Mouse (Mus musculus): ENCODE results near the gene Ofcc1. TPM values are rescaled to one million over a fixed set of nuclear protein-coding genes. Genes with fewer than 3 reads are reported as not detected.

Ofcc1 gene
- polyA plus RNA-seq, 2 experiments, result 0.08 TPM; not detected in 1

DNA sequence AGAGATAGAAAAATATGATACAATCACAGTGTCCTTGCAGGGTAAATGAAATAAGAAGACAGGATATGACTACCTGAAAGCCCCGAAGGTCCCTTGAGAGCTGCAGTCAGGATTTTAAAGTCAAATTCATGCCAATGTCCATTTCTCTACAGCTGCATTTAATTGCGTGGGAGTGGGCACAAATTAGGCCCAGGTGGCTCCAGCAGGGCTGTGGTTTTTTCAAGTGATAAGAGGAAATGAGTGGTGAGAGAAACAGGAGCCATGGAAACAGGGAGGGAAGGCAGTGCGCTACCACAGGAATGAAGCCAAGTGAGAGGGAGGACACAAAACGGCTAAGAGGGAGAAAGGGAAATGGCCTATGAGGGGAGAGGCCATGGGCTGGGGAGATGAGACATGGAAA is 363.3 kb downstream of the Ofcc1 start:
- H3K4me3 ChIP-seq (replicated peaks; ENCODE audit: low read length), result no peak overlapping the region
- no peaks in the 10 kb centered on the region for H3K36me3 ChIP-seq (ENCODE audit: control insufficient read depth, insufficient read depth, low read length)
- no peak for TF ChIP-seq POLR2A (IDR thresholded peaks at IDR 0.05; ENCODE audit: borderline replicate concordance, extremely low read depth, insufficient read depth, insufficient read length)
- H3K27me3 ChIP-seq (ENCODE audit: control insufficient read depth, insufficient read depth, low read length), result no peaks in the 10 kb centered on the region; the same call in 1 of the 2 replicates
- DNase-seq (ENCODE audit: low spot score) (no peak), ATAC-seq (ENCODE audit: low FRiP score, low read depth) (no peak)
- no peaks in the 10 kb centered on the region for H3K4me1 ChIP-seq (ENCODE audit: control insufficient read depth, insufficient read depth, low read length)
- H3K27ac ChIP-seq (replicated peaks; ENCODE audit: low read depth, low read length), result no peak overlapping the region
- H3K9ac ChIP-seq (ENCODE audit: low read depth, low read length, severe bottlenecking), result no peak overlapping the region
- H3K9me3 ChIP-seq (ENCODE audit: control insufficient read depth, low read length), result no peaks in the 10 kb centered on the region
- H3K4me2 ChIP-seq (replicated peaks; ENCODE audit: low read depth, low read length, severe bottlenecking), result no peak overlapping the region
- 22% methylated on average over 4 of the region's 4 CpGs for WGBS

DNA sequence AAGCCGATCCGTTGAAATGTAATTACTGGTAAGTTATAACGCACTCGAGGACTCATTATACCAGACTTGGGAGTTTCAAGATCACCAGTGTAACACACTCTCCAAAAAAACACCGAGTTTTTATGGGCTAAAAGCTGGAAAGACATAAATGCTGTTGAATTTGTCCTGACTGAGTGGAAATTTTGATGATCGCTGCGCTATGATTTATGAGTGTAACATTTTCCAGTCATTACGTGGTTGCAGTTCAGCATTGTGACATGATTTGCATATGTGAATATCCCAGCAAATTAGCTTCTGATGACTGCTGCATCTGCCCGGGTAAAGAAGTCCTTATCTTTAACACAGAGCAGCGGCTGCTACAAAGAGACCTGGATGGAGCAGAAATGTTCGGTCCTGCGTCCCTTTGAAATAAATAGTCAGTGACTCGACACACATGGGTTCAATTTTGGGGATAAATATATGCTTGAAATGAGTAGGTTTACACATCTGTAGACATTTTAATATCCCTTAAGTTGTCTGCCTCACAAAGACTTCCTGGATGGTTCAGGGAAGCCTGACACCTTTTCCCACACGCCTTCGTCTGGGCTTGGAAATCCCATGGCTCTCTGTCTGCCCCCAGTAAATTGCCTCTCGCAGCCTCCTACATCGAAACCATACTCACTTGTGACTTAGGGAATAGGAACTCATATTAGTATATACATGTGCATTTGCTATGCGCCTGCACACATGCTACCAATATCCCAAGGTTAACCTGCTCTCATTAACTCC is 381.8 kb downstream of the Ofcc1 start:
- peak overlapping the region; percentile 36 for H3K4me2 ChIP-seq (replicated peaks; ENCODE audit: low read depth, low read length, severe bottlenecking)
- no peaks in the 10 kb centered on the region for H3K27me3 ChIP-seq (ENCODE audit: control insufficient read depth, insufficient read depth, low read length)
- H3K9me3 ChIP-seq (ENCODE audit: control insufficient read depth, low read length), result no peaks in the 10 kb centered on the region
- no peak overlapping the region for H3K9ac ChIP-seq (ENCODE audit: low read depth, low read length, severe bottlenecking)
- H3K4me3 ChIP-seq (replicated peaks; ENCODE audit: low read length), result 0 out of 2 replicates have a peak overlapping the region, but pooled peaks have one; percentile 2
- H3K36me3 ChIP-seq (ENCODE audit: control insufficient read depth, insufficient read depth, low read length), result no peaks in the 10 kb centered on the region
- TF ChIP-seq POLR2A (IDR thresholded peaks at IDR 0.05; ENCODE audit: borderline replicate concordance, extremely low read depth, insufficient read depth, insufficient read length), result no peak
- WGBS, result 18% methylated on average over 18 of the region's 18 CpGs
- peaks cover 9% of the 10 kb centered on the region for H3K4me1 ChIP-seq (ENCODE audit: control insufficient read depth, insufficient read depth, low read length)
- ATAC-seq (ENCODE audit: low FRiP score, low read depth) (0 out of 2 replicates have a peak, but pooled peaks have one; percentile 47), DNase-seq (ENCODE audit: low spot score) (peak; percentile 61)
- H3K27ac ChIP-seq (replicated peaks; ENCODE audit: low read depth, low read length), result no peak overlapping the region

DNA sequence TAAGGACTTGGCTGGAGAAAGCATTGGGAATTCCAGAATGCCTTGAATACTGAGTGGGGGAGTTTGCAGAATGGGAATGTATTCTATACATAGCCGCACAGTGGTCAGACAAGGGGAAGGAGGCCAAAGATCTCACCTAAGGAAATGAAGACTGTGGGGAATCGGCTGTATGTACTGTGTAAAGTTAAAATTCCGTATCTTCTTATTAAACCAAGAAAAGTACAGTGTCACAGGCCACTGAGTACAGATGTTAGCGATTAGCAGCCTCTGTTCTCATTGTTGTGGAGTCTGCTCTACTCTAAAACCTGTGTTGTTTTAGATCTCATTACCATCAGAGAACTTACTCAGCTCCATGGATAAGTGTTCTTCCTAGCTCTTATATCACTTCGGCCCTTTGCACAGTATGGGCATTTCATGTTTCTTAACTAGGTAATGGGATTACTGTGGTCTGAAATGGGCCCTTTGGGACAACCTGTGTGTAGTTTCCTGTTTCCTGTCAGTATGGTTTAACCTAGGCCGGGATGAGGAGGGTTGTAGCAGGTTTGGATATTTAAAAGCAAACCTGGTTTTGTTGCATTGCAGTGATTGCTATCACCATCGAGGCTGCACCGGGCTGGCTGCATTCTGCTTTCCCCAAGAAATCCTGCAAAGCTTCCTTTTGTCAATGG is 392.8 kb downstream of the Ofcc1 start:
- no peak for TF ChIP-seq POLR2A (IDR thresholded peaks at IDR 0.05; ENCODE audit: borderline replicate concordance, extremely low read depth, insufficient read depth, insufficient read length)
- peaks cover 3% of the 10 kb centered on the region; the same call in 1 of the 2 replicates for H3K9me3 ChIP-seq (ENCODE audit: control insufficient read depth, low read length)
- peak; percentile 63 for ATAC-seq (ENCODE audit: low FRiP score, low read depth)
- DNase-seq (ENCODE audit: low spot score), result peak; percentile 21
- no peaks in the 10 kb centered on the region for H3K27me3 ChIP-seq (ENCODE audit: control insufficient read depth, insufficient read depth, low read length)
- H3K4me1 ChIP-seq (ENCODE audit: control insufficient read depth, insufficient read depth, low read length), result 0 out of 2 replicates have a peak, but pooled peaks cover 6% of the 10 kb centered on the region
- H3K4me2 ChIP-seq (replicated peaks; ENCODE audit: low read depth, low read length, severe bottlenecking), result no peak overlapping the region
- no peak overlapping the region for H3K4me3 ChIP-seq (replicated peaks; ENCODE audit: low read length)
- H3K36me3 ChIP-seq (ENCODE audit: control insufficient read depth, insufficient read depth, low read length), result no peaks in the 10 kb centered on the region
- WGBS, result 43% methylated on average over 8 of the region's 8 CpGs
- no peak overlapping the region for H3K27ac ChIP-seq (replicated peaks; ENCODE audit: low read depth, low read length)
- no peak overlapping the region for H3K9ac ChIP-seq (ENCODE audit: low read depth, low read length, severe bottlenecking)

DNA sequence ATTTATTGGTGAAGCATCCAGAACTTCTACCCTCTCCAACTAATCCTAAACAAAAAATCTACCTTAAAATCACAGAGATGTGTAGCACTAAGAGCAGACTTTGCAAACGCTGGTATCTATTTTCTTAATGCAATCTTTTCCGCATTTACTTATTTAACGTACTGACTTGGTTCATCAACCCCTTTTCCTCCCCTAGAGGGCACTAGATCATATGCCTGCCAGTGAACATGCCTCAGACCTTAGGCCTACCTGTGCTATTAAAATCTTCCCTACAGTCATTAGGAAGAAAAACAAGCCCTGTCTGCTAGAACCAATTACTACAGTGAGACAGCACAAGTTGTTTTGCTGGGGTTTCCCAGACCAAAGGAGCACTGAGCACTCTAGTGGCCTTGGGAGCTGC is 404.0 kb downstream of the Ofcc1 start:
- Histone ChIP-seq H3K4me3 (replicated peaks; ENCODE audit: low read length) (no peak overlapping the region), H3K4me2 (replicated peaks; ENCODE audit: low read depth, low read length, severe bottlenecking) (no peak overlapping the region), H3K4me1 (ENCODE audit: control insufficient read depth, insufficient read depth, low read length) (no peaks in the 10 kb centered on the region), H3K27ac (replicated peaks; ENCODE audit: low read depth, low read length) (no peak overlapping the region), H3K9ac (ENCODE audit: low read depth, low read length, severe bottlenecking) (no peak overlapping the region), H3K36me3 (ENCODE audit: control insufficient read depth, insufficient read depth, low read length) (no peaks in the 10 kb centered on the region), H3K27me3 (ENCODE audit: control insufficient read depth, insufficient read depth, low read length) (no peaks in the 10 kb centered on the region), H3K9me3 (ENCODE audit: control insufficient read depth, low read length) (no peaks in the 10 kb centered on the region)
- no peak for TF ChIP-seq POLR2A (IDR thresholded peaks at IDR 0.05; ENCODE audit: borderline replicate concordance, extremely low read depth, insufficient read depth, insufficient read length)
- ATAC-seq (ENCODE audit: low FRiP score, low read depth) (no peak), DNase-seq (ENCODE audit: low spot score) (no peak)
- WGBS, result 61% methylated on average over 3 of the region's 3 CpGs

DNA sequence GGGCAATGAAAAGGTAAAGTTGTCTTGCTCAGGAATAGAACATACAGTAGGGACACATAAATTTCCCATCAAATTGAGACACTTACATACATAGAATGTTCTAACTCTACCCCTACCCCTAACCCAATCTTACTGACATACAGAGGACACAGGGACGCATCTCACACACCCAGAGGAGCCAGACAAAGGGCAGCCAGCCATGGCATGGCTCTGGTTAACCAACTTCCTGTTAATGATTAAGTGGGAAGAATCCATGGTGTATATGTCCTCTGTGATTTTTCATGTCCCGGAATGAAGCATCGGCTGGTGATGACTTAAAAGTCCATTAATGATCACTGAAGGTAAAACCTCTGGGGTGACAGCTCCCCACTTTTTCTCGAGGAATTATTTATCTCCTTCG is 405.2 kb downstream of the Ofcc1 start:
- Histone ChIP-seq H3K9ac (ENCODE audit: low read depth, low read length, severe bottlenecking) (no peak overlapping the region), H3K9me3 (ENCODE audit: control insufficient read depth, low read length) (no peaks in the 10 kb centered on the region), H3K27ac (replicated peaks; ENCODE audit: low read depth, low read length) (no peak overlapping the region), H3K36me3 (ENCODE audit: control insufficient read depth, insufficient read depth, low read length) (no peaks in the 10 kb centered on the region), H3K4me3 (replicated peaks; ENCODE audit: low read length) (no peak overlapping the region), H3K27me3 (ENCODE audit: control insufficient read depth, insufficient read depth, low read length) (no peaks in the 10 kb centered on the region), H3K4me1 (ENCODE audit: control insufficient read depth, insufficient read depth, low read length) (no peaks in the 10 kb centered on the region), H3K4me2 (replicated peaks; ENCODE audit: low read depth, low read length, severe bottlenecking) (no peak overlapping the region)
- ATAC-seq (ENCODE audit: low FRiP score, low read depth), result no peak
- no peak for DNase-seq (ENCODE audit: low spot score)
- WGBS, result 85% methylated on average over 5 of the region's 5 CpGs
- TF ChIP-seq POLR2A (IDR thresholded peaks at IDR 0.05; ENCODE audit: borderline replicate concordance, extremely low read depth, insufficient read depth, insufficient read length), result no peak
